Comparison of ENCODE assay signal across 22 mouse cellular contexts in the genomic region with DNA sequence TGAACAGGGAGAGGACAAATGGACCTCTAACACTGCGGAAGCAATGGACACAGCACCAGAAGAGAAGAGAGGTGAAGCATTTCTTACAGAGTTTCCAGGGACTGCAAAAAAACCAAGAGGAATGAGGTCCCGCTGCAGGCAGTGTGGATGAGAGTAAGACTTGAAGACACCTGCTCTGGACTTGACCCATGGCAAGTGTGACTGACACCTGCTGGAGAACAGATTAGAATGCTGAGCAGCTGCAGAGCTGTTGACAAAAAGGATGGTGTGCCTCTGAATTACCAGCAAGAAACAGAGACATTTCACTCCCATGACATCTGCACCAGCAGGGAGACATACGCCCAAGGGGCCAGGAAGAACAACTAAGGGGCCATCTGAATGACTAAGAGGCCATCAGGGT.
DNase-seq lines count a peak whose midpoint lies in the region; ATAC-seq and TF ChIP-seq lines count a peak whose summit lies in the region.
"Had no signal": no experiment of that assay in that cellular context is flagged by ENCODE, and none has a peak within 500 bp of the region (broad histone marks: within the 10 kb centered on the region; RNA-seq: fewer than 3 reads in every experiment).

No protein-coding gene starts in this region.

- H3K9me3 ChIP-seq in liver, embryonic 11.5 days (ENCODE audit: control insufficient read depth, low read length) = no peaks in the 10 kb centered on the region
- no peaks in the 10 kb centered on the region for H3K9me3 ChIP-seq in midbrain, postnatal 0 days (ENCODE audit: low read length)
- H3K9me3 ChIP-seq in midbrain, embryonic 11.5 days (ENCODE audit: control insufficient read depth, low read length) = no peaks in the 10 kb centered on the region
- H3K9me3 ChIP-seq: embryonic facial prominence, embryonic 10.5 days; embryonic facial prominence, embryonic 12.5 days; forebrain, embryonic 13.5 days; forebrain, embryonic 15.5 days had no signal

- no peak overlapping the region for H3ac ChIP-seq in myocyte (ENCODE audit: control insufficient read depth, insufficient read length)

- no peaks in the 10 kb centered on the region for H3K4me1 ChIP-seq in liver, embryonic 11.5 days (replicated peaks; ENCODE audit: control insufficient read depth, insufficient read depth, low read length)
- no peaks in the 10 kb centered on the region for H3K4me1 ChIP-seq in midbrain, postnatal 0 days (ENCODE audit: insufficient read depth, low read length)
- H3K4me1 ChIP-seq in midbrain, embryonic 11.5 days (ENCODE audit: control insufficient read depth, insufficient read depth, low read length) = no peaks in the 10 kb centered on the region
- H3K4me1 ChIP-seq: embryonic facial prominence, embryonic 10.5 days; embryonic facial prominence, embryonic 12.5 days; forebrain, embryonic 13.5 days had no signal

- H3K4me3 ChIP-seq in liver, embryonic 11.5 days (ENCODE audit: low read depth, low read length) = no peak overlapping the region
- no peak overlapping the region for H3K4me3 ChIP-seq in midbrain, postnatal 0 days (ENCODE audit: low read depth, low read length)
- no peak overlapping the region for H3K4me3 ChIP-seq in midbrain, embryonic 11.5 days (ENCODE audit: low read depth, low read length)
- no peak overlapping the region for H3K4me3 ChIP-seq in myocyte
- H3K4me3 ChIP-seq: embryonic facial prominence, embryonic 10.5 days; embryonic facial prominence, embryonic 12.5 days; forebrain, embryonic 13.5 days; forebrain, embryonic 15.5 days had no signal

- H3K27me3 ChIP-seq in liver, embryonic 11.5 days (replicated peaks; ENCODE audit: control insufficient read depth, insufficient read depth, low read length) = no peaks in the 10 kb centered on the region
- H3K27me3 ChIP-seq in midbrain, postnatal 0 days (ENCODE audit: insufficient read depth, low read length) = no peaks in the 10 kb centered on the region
- H3K27me3 ChIP-seq in midbrain, embryonic 11.5 days (ENCODE audit: control insufficient read depth, insufficient read depth, low read length) = no peaks in the 10 kb centered on the region
- no peaks in the 10 kb centered on the region for H3K27me3 ChIP-seq in myocyte (ENCODE audit: control insufficient read depth, insufficient read depth, insufficient read length)
- H3K27me3 ChIP-seq: embryonic facial prominence, embryonic 12.5 days; forebrain, embryonic 13.5 days; forebrain, embryonic 15.5 days had no signal

- peak; percentile 16; the same call in 1 of the 2 replicates for TF ChIP-seq CTCF in midbrain, postnatal 0 days (IDR thresholded peaks at IDR 0.05)

- H3K27ac ChIP-seq in liver, embryonic 11.5 days (ENCODE audit: low read depth, low read length) = no peak overlapping the region
- H3K27ac ChIP-seq in midbrain, postnatal 0 days (ENCODE audit: low read depth, low read length) = no peak overlapping the region
- H3K27ac ChIP-seq in midbrain, embryonic 11.5 days (ENCODE audit: low read depth, low read length) = no peak overlapping the region
- H3K27ac ChIP-seq: embryonic facial prominence, embryonic 10.5 days; embryonic facial prominence, embryonic 12.5 days; forebrain, embryonic 13.5 days; forebrain, embryonic 15.5 days had no signal

- H3K9ac ChIP-seq in liver, embryonic 11.5 days (ENCODE audit: low read depth, low read length) = no peak overlapping the region
- H3K9ac ChIP-seq in midbrain, postnatal 0 days (replicated peaks; ENCODE audit: low read length, poor library complexity, severe bottlenecking) = no peak overlapping the region
- H3K9ac ChIP-seq in midbrain, embryonic 11.5 days (ENCODE audit: low read length) = no peak overlapping the region
- H3K9ac ChIP-seq: embryonic facial prominence, embryonic 12.5 days; forebrain, embryonic 13.5 days; forebrain, embryonic 15.5 days; forebrain, postnatal 0 days had no signal

- no peak for TF ChIP-seq POLR2A in myocyte (IDR thresholded peaks at IDR 0.05; ENCODE audit: insufficient read length, low read depth)

- 81% methylated on average over 3 of the region's 3 CpGs for WGBS in liver, embryonic 11.5 days
- 82% methylated on average over 3 of the region's 3 CpGs for WGBS in midbrain, postnatal 0 days
- 79% methylated on average over 3 of the region's 3 CpGs for WGBS in midbrain, embryonic 11.5 days

- no peaks in the 10 kb centered on the region for H3K36me3 ChIP-seq in liver, embryonic 11.5 days (ENCODE audit: control insufficient read depth, insufficient read depth, low read length)
- no peaks in the 10 kb centered on the region; the same call in 1 of the 2 replicates for H3K36me3 ChIP-seq in midbrain, postnatal 0 days (ENCODE audit: insufficient read depth, low read length)
- no peaks in the 10 kb centered on the region for H3K36me3 ChIP-seq in midbrain, embryonic 11.5 days (ENCODE audit: control insufficient read depth, insufficient read depth, low read length)
- no peaks in the 10 kb centered on the region for H3K36me3 ChIP-seq in myocyte (ENCODE audit: control insufficient read depth, insufficient read depth)
- H3K36me3 ChIP-seq: embryonic facial prominence, embryonic 10.5 days; embryonic facial prominence, embryonic 12.5 days; forebrain, embryonic 15.5 days had no signal

- no peak overlapping the region for H3K4me2 ChIP-seq in liver, embryonic 11.5 days
- H3K4me2 ChIP-seq in midbrain, postnatal 0 days (ENCODE audit: low read depth, low read length, poor library complexity, severe bottlenecking) = no peak overlapping the region
- H3K4me2 ChIP-seq in midbrain, embryonic 11.5 days = no peak overlapping the region
- H3K4me2 ChIP-seq in myocyte (ENCODE audit: low read depth) = no peak overlapping the region
- H3K4me2 ChIP-seq: embryonic facial prominence, embryonic 12.5 days; forebrain, embryonic 13.5 days; forebrain, embryonic 15.5 days had no signal

- no peak for ATAC-seq in liver, embryonic 11.5 days (replicated peaks; ENCODE audit: low FRiP score)
- ATAC-seq in midbrain, postnatal 0 days (ENCODE audit: low FRiP score) = no peak
- ATAC-seq in midbrain, embryonic 11.5 days (ENCODE audit: low FRiP score) = no peak
- ATAC-seq: CD4-positive, CD25-positive, alpha-beta regulatory T cell, adult 4 months; forebrain, embryonic 13.5 days; forebrain, embryonic 15.5 days; forebrain, postnatal 0 days had no signal

- H3K79me2 ChIP-seq in myocyte (ENCODE audit: control insufficient read depth, insufficient read depth) = no peaks in the 10 kb centered on the region

- DNase-seq in liver, embryonic 11.5 days (ENCODE audit: low spot score) = peak; percentile 17
- no peak for DNase-seq in liver
- DNase-seq in midbrain, postnatal 0 days (ENCODE audit: low spot score) = no peak
- DNase-seq in midbrain, embryonic 11.5 days (ENCODE audit: low spot score, missing footprints) = no peak
- no peak for DNase-seq in B cell, adult 2 months
- DNase-seq: adrenal gland, adult 2 months; adrenal gland, postnatal 10 days; adrenal gland, postnatal 25 days; cerebellum, adult 11 months; cerebellum, adult 18-20 months; cerebellum, adult 8-10 months; cerebellum, adult 9-11 months; cerebellum, postnatal 14 days; cerebellum, postnatal 36 days; embryo, embryonic 11 days; forebrain, postnatal 0 days had no signal

TF ChIP-seq in myocyte, 11 proteins besides CTCF, POLR2A, EP300 and RAD21:
- TF ChIP-seq TCF3 (IDR thresholded peaks at IDR 0.05; ENCODE audit: insufficient read length, low read depth) (no peak), MYOD1 (IDR thresholded peaks at IDR 0.05; ENCODE audit: control insufficient read depth in 1 of 3, insufficient read length in 2 of 3, low read depth in 2 of 3) (peak in 2 of 3 experiments; percentile 67 to 71), REST (IDR thresholded peaks at IDR 0.05; ENCODE audit: insufficient read depth, insufficient read length) (no peak), TCF12 (IDR thresholded peaks at IDR 0.05; ENCODE audit: insufficient read depth, poor library complexity, severe bottlenecking) (peak; percentile 20), USF1 (IDR thresholded peaks at IDR 0.05; ENCODE audit: low read depth) (no peak), SRF (IDR thresholded peaks at IDR 0.05; ENCODE audit: control insufficient read depth, insufficient read length, low read depth) (no peak), E2F4 (IDR thresholded peaks at IDR 0.05; ENCODE audit: insufficient read depth) (no peak), MYOG (IDR thresholded peaks at IDR 0.05; ENCODE audit: control insufficient read depth in 1 of 3, insufficient read depth in 1 of 3, insufficient read length in 2 of 3, low read depth in 2 of 3) (peak in 1 of 3 experiments; percentile 70), POLR2AphosphoS2 (IDR thresholded peaks at IDR 0.05; ENCODE audit: insufficient read length, low read depth) (no peak), MAX (IDR thresholded peaks at IDR 0.05; ENCODE audit: low read depth) (no peak), CEBPB (IDR thresholded peaks at IDR 0.05; ENCODE audit: insufficient read depth, poor library complexity, severe bottlenecking) (no peak)
